Mouse (Mus musculus): ENCODE results near the gene Ncam2.

GRCm38 (mm10) chr16:81303806-81304205 lies 103.3 kb downstream of the Ncam2 start:
- no peak for TF ChIP-seq POLR2A (IDR thresholded peaks at IDR 0.05; ENCODE audit: insufficient read length, low read depth)
- TF ChIP-seq CEBPB (IDR thresholded peaks at IDR 0.05; ENCODE audit: insufficient read depth, poor library complexity, severe bottlenecking), result no peak
- TF ChIP-seq MYOG (IDR thresholded peaks at IDR 0.05; ENCODE audit: control insufficient read depth in 1 of 3, insufficient read depth in 1 of 3, insufficient read length in 2 of 3, low read depth in 2 of 3), result no peak
- no peak for TF ChIP-seq TCF12 (IDR thresholded peaks at IDR 0.05; ENCODE audit: insufficient read depth, poor library complexity, severe bottlenecking)
- no peak for TF ChIP-seq E2F4 (IDR thresholded peaks at IDR 0.05; ENCODE audit: insufficient read depth)
- TF ChIP-seq POLR2AphosphoS2 (IDR thresholded peaks at IDR 0.05; ENCODE audit: insufficient read length, low read depth), result no peak
- TF ChIP-seq USF1 (IDR thresholded peaks at IDR 0.05; ENCODE audit: low read depth), result no peak
- no peak for TF ChIP-seq MYOD1 (IDR thresholded peaks at IDR 0.05; ENCODE audit: control insufficient read depth in 1 of 3, insufficient read length in 2 of 3, low read depth in 2 of 3)
- no peak for TF ChIP-seq TCF3 (IDR thresholded peaks at IDR 0.05; ENCODE audit: insufficient read length, low read depth)
- TF ChIP-seq MAX (IDR thresholded peaks at IDR 0.05; ENCODE audit: low read depth), result no peak
- TF ChIP-seq SRF (IDR thresholded peaks at IDR 0.05; ENCODE audit: control insufficient read depth, insufficient read length, low read depth), result no peak
